Mouse (Mus musculus) urinary bladder, postnatal 14 days (tissue): ENCODE measurements around the gene Eef1akmt3.
A peak's percentile ranks its signal among the peaks of the same experiment; 100 is the strongest.
"Not testable (repeated sequence)": the region's sequence is repeated elsewhere in the genome, so short reads cannot be mapped to it uniquely, and the experiment has no call there.

Experiments
- DNase-seq: peaks from one replicate; pipeline ENCODE4 v3.0.0; 2021; ENCODE audit warnings: low spot score

The Eef1akmt3 gene

DNA sequence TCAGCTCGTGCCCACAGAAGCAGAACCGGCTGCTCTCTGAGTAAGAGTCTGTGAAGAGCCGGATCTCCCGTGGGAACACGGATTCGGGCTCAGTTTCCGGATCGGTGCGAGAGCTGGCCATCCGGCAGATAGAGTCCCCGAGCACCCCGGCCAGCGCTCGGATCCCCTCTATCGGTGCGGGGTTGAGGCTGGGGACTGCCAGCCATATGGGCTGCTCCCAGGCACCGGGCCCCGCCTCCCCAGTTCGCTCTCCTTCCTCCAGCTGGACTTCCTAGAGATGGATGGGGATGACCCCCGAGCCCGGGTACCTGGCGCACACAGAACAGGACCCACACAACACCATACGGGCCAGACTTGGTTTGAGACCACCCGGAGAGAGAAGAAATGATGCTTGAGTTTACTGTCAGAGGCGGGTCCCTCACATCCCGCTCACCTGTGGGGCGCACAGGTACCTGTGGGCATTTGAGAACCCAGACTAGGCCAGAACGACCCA, at the start of gene Eef1akmt3, which contains the start of gene Mettl1:
TSS of gene Eef1akmt3 (minus strand) at position 240 of the 493 bp plus-strand sequence.
TSS of gene Mettl1 (plus strand) at position 141 of the 493 bp plus-strand sequence.
- DNase-seq: peak; percentile 53

DNA sequence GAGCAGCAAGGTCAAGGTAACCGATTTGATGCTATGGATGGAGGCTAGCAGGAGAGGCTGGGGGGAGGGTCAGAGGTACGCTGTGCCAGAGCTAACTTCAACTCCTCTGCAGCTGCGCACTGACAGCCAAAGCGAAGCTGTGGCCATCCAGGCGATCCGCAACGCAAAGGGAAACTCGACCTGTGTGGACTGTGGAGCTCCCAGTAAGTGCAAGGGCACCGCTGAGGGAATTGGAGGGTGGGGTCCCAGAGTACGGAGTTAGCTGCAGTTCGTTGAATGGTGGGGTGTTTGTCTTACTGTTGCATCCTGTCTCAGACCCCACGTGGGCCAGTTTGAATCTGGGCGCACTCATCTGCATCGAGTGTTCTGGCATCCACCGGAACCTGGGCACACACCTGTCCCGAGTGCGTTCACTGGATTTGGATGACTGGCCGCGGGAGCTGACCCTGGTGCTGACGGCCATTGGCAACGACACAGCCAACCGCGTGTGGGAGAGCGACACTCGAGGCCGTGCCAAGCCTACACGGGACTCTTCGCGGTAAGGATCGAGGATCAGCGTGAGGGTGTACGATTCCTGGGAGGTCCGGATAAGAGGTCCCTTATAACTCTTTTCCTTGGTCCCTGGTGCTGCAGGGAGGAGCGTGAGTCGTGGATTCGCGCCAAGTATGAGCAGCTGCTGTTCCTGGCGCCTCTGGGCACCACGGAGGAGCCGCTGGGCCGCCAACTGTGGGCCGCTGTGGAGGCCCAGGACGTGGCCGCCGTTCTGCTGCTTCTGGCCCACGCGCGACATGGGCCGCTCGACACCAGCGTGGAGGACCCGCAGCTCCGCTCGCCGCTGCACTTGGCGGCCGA, 49.5 kb upstream of the Eef1akmt3 start:
- DNase-seq: peak; percentile 62

GRCm38 (mm10) chr10:127085633-127086032, 44.3 kb upstream of the Eef1akmt3 start:
- DNase-seq: no peak

DNA sequence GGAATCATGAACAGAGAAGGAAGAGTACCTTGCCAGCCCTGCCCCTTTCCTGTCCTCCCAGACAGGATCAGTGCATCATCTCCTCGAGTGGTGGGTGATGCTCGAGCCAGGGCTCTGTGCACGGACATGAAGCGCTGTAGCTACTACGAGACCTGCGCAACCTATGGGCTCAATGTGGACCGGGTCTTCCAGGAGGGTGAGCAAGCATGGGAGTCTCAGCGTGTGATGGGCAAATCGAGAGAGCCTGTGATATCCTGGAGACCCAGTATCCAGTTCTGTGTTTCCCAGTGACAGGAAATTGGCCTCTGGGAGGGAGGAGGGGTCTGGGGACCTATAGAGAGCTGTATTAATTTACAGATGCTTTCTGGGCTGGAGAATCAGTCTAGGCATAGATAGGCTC, 43.7 kb upstream of the Eef1akmt3 start:
- no peak for DNase-seq

- no peak for DNase-seq
Observed at GRCm38 (mm10) chr10:127083915-127084306, 42.6 kb upstream of the Eef1akmt3 start.

- no peak for DNase-seq
Observed at GRCm38 (mm10) chr10:127083292-127083914, 42.1 kb upstream of the Eef1akmt3 start.

GRCm38 (mm10) chr10:127081996-127082620, 40.8 kb upstream of the Eef1akmt3 start:
- DNase-seq: no peak

- no peak for DNase-seq
Observed at GRCm38 (mm10) chr10:127080901-127081780, 39.8 kb upstream of the Eef1akmt3 start.

DNA sequence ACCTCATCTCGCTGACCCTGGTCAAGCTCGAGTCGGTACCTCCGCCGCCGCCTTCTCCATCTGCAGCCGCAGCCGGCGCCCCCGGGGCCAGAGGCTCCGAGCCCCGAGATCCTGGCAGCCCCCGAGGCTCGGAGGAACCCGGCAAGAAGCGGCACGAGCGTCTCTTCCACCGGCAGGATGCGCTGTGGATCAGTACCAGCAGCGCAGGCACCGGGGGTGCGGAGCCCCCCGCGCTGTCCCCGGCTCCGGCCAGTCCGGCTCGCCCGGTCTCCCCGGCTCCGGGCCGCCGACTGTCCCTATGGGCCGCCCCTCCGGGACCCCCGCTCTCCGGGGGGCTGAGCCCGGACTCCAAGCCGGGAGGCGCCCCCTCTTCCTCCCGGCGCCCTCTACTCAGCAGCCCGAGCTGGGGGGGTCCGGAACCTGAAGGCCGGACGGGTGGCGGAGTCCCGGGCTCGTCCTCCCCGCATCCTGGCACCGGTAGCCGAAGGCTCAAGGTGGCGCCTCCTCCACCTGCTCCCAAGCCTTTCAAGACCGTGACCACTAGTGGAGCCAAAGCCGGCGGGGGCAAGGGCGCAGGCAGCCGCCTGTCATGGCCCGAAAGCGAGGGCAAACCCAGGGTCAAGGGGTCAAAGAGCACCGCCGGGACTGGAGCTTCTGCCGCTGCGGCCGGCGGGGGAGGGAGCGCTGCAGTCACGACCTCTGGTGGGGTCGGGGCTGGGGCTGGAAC, 38.5 kb upstream of the Eef1akmt3 start:
- DNase-seq: no peak

DNA sequence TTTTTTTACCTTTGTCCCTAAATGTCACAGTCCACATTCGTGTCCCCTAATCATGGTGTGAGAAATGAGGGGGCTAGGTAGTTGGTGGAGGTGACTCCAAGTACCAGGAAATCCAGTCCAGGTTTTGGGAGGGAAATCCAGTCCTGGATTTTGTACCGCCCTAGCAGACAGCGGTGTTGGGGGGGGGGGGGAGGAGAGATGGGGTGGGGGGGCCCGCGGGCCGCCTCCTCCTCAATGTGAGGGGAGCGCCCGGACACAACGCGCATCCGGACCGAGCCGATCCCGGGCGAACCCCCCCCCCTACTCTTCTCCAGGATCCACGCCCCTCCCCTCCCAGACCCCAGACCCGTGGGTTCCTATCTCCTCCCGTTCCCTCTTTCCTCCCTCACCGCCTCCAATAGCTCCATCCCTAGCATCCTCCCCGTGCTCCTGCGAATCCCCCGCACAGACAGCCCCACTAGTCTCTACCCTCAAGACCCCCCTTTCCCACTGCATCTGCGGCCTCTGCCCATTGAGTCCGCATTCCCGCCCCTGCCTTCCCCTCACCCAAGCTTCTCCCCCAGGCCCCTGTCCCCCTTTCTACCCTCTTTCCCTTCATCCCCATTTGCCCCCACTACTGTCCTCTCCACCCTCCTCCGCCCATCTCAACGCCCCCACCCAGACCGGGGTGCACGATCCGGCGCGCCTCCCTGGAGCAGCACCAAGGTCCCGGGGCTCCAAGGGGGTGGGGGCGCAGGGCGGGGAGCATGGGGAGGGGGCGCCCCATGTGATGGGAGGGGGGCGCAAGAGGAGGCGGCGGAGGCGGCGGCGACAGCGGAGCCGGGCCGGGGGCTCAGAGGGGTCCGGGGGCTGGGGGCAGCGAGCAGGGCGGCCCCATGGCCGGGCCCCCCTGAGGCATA, 37.6 kb upstream of the Eef1akmt3 start:
- no peak for DNase-seq

DNA sequence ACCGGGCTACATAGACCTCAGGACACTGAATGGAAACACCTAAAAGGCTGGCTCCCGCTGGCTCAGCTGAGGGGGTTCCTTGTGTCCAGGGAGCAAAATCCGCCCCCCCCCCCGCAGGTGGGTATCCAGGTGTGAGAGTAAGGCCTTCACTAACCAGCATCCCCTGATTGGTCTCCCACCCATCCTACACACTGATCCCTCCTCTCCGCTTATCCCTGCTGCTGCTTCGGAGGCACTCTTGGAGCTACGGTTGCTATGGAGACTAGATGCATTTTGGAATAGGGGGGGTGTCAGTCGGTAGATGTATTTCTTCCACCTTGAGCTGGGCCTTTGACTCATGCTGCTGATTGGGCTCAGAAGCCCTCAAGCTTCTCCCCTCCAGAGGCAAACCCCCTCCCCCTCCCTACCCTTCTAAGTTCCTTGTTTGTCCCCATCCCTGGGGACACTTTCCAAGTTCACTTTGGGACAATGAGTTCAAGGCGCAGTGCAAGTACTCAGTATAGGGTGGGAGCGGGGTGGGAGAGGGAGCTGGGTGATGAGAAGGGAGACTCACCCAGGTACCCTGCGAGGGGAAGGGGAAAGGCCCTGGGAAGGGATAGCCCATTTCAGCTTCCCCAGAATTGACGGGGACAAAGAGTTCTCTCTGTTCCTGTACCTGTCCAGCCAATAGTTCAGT, 36.8 kb upstream of the Eef1akmt3 start:
- no peak for DNase-seq

DNA sequence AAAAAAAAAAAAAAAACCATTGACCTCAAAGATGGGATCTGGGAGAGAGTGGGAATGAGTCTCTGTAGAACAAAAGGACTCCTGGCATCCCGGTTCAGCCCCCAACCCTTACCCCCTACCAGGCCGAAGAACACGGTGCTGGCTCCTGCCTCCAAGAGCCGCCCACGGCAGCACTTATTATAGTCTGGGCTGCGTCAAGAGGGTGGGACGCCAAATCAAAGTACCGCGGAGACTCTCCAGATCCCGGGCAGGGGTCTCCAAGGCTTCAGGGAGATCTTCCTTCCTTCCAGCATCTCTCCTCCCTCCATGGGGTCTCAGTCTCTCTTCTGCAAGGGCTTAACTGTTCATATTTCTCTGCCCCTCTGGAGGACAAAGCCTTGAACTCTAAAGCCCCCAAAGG, 36.2 kb upstream of the Eef1akmt3 start:
- no peak for DNase-seq

GRCm38 (mm10) chr10:127076082-127076481, 34.8 kb upstream of the Eef1akmt3 start:
- DNase-seq: no peak

- DNase-seq: no peak
Observed at GRCm38 (mm10) chr10:127075651-127076050, 34.3 kb upstream of the Eef1akmt3 start.

DNA sequence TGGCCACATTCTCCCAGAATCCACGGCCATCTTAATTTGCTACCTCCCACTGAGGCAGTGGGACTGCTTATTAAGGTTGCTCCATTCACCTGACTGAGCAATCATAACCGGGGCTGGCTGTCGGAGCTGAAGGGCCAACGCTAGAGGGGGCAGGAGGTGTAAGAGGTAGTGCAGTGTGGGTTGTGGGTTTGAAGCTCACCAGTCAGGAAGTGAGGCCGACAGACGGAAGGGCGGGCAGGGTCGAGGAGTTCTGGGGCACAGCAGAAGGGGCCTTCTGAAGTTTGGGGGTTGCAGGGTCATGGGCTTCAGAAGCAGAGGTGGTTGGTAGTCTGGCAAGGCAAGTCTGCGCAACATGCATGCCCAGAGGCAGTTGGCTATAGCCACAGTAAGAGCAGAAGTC, 33.8 kb upstream of the Eef1akmt3 start, which contains the start of gene Agap2:
TSS of gene Agap2 (plus strand) at position 205 of the 400 bp plus-strand sequence.
- no peak for DNase-seq

DNA sequence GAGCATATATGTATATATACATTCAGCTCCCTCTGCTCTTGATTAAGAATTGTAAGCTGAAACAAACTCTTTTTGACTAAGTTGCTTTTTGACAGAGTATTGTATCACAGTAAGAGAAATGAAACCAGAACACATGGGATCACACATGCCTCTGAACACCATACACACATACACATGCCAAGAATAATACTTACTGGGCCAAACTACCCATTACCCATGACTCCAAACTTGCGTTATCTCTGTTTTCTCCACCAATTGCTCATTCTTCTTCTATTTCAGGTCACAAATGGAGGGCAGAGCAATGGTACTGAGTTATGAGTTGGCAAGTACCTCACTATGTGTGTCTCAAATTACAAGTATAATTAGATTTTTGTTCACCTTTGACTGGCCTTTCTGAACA, 32.7 kb upstream of the Eef1akmt3 start:
- DNase-seq: no peak

DNA sequence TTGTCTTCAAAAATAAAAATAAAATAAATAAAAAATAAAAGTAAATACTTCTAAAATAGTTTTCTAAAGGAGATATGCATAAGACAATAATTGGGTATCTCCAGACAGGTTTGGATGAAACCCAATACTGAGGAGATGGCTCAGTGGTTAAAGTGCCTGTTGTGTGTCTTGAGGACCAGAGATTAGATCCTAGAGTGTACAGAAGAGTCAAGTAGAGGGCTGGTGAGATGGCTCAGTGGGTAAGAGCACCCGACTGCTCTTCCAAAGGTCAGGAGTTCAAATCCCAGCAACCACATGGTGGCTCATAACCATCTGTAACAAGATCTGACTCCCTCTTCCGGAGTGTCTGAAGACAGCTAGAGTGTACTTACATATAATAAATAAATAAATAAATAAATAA, 31.7 kb upstream of the Eef1akmt3 start:
- not testable (repeated sequence) for DNase-seq

DNA sequence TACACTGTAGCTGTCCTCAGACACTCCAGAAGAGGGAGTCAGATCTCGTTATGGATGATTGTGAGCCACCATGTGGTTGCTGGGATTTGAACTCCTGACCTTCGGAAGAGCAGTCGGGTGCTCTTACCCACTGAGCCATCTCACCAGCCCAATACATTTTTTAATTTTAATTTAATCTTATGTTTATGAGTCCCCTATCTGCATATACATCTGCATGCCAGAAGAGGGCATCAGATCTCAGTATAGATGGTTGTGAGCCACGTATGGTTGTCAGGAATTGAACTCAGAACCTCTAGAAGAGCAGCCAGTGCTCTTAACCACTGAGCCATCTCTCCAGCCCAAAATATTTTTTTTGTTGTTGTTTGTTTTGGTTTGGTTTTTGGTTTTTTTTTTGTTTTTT, 31.0 kb upstream of the Eef1akmt3 start:
- DNase-seq: not testable (repeated sequence)

DNA sequence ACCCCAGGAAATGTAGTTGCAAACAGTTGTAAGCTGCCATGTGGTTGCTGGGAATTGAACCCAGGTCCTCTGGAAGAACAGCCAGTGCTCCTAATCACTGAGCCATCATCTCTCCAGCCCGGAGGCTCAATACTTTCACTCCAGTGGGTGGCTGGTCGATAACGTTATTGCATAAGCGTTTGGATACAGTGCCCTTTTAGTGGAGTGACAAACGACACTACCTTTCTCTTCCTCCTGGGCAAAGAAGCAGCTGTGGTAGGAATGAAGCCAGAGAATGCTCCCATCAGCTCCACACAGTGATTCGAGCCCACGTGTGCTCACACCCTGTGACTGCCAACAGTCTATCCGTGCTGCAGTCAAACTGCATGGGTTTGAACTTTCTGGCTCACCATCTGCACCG, 29.9 kb upstream of the Eef1akmt3 start:
- no peak for DNase-seq
